Comparison of ENCODE assay signal across 8 mouse cellular contexts in genomic region chr6:57641789-57642188, GRCm38 (mm10). TPM values are rescaled to one million over a fixed set of nuclear protein-coding genes. Genes with fewer than 3 reads are reported as not detected.
DNase-seq lines count a peak whose midpoint lies in the region; ATAC-seq lines count a peak whose summit lies in the region.

No protein-coding gene starts in this region.

- ATAC-seq in forebrain, embryonic 13.5 days: peak; percentile 81
- ATAC-seq in activated CD4-positive, CD25-positive, alpha-beta regulatory T cell, adult 4 months: no peak

- WGBS in forebrain, embryonic 13.5 days: 47% methylated on average over 4 of the region's 4 CpGs

- H3K9ac ChIP-seq in forebrain, embryonic 13.5 days: no peak overlapping the region

- no peaks in the 10 kb centered on the region for H3K36me3 ChIP-seq in forebrain, embryonic 13.5 days (ENCODE audit: poor library complexity, severe bottlenecking)

- no peak overlapping the region for H3K27ac ChIP-seq in forebrain, embryonic 13.5 days

- H3K4me3 ChIP-seq in forebrain, embryonic 13.5 days: no peak overlapping the region

- no peaks in the 10 kb centered on the region for H3K9me3 ChIP-seq in forebrain, embryonic 13.5 days (replicated peaks)

- H3K4me2 ChIP-seq in forebrain, embryonic 13.5 days: no peak overlapping the region

- H3K27me3 ChIP-seq in forebrain, embryonic 13.5 days: no peaks in the 10 kb centered on the region

- peak; percentile 40 for DNase-seq in A20 (ENCODE audit: low read depth, low spot score)
- peak; percentile 80 for DNase-seq in adrenal gland, adult 2 months
- DNase-seq in heart, postnatal 36 days: peak; percentile 29 to 32
- DNase-seq in layer of hippocampus, postnatal 14 days (ENCODE audit: low spot score in 2 of 2): peak; percentile 24 to 53
- DNase-seq in lung, postnatal 10 days: peak; percentile 55
- peak; percentile 36 to 55 for DNase-seq in right cerebral cortex, adult 2 months (ENCODE audit: low spot score in 2 of 2)

- H3K4me1 ChIP-seq in forebrain, embryonic 13.5 days: peaks cover 3% of the 10 kb centered on the region

- intact Hi-C loops in heart, postnatal 36 days (cut with DNase I): no loop called here

RNA-seq across cellular contexts. Expression of gene Pyurf, which starts 50.1 kb away (rescaled TPM):
- 10 to 100 TPM; 17.2 to 19.8 TPM for total RNA-seq in adrenal gland, adult 2 months (2021)
- 41.4 and 42.3 TPM in 2 replicates for polyA plus RNA-seq in adrenal gland, adult 2 months (2012; rRNA removed)
- polyA plus RNA-seq in forebrain, embryonic 13.5 days (2015; fragmentation: Nextera tagmentation; extraction: Ambion mirVana): 10.9 and 11.7 TPM in 2 replicates
- 10 to 100 TPM; 22.6 to 23.5 TPM for total RNA-seq in heart, postnatal 36 days (2021)
- total RNA-seq in layer of hippocampus, postnatal 14 days (2021): 1 to 10 TPM; 6.8 to 7.5 TPM
- polyA plus RNA-seq in activated CD4-positive, CD25-positive, alpha-beta regulatory T cell, adult 4 months (2017; shearing (Covaris generic)): 1 to 10 TPM; 4.0 to 4.2 TPM
